Mouse (Mus musculus): Measurements from ENCODE around the gene Ptchd4. TPM values are rescaled to one million over a fixed set of nuclear protein-coding genes. Genes with fewer than 3 reads are reported as not detected.

The Ptchd4 gene
- polyA plus RNA-seq, 1 experiment from 2014 or later = 13.3 TPM

- H3K4me2 ChIP-seq (replicated peaks) = no peak overlapping the region
- no peak for ATAC-seq (ENCODE audit: low FRiP score)
- no peak overlapping the region for H3K27ac ChIP-seq
- H3K4me3 ChIP-seq (replicated peaks; ENCODE audit: low read length) = no peak overlapping the region
- H3K9me3 ChIP-seq (ENCODE audit: control insufficient read depth, low read length) = no peaks in the 10 kb centered on the region
- 65% methylated on average over 4 of the region's 4 CpGs for WGBS
- H3K4me1 ChIP-seq (replicated peaks; ENCODE audit: control insufficient read depth, insufficient read depth, low read length) = no peaks in the 10 kb centered on the region
- DNase-seq (ENCODE audit: low spot score) = peak; percentile 44
- no peak overlapping the region for H3K9ac ChIP-seq
- H3K36me3 ChIP-seq (replicated peaks; ENCODE audit: control insufficient read depth, insufficient read depth) = no peaks in the 10 kb centered on the region
- no peaks in the 10 kb centered on the region for H3K27me3 ChIP-seq (ENCODE audit: control insufficient read depth, insufficient read depth, low read length)
Measured at GRCm38 (mm10) chr17:42304262-42304661, 11.5 kb upstream of the Ptchd4 start.

- ATAC-seq (ENCODE audit: low FRiP score) (no peak), DNase-seq (ENCODE audit: low spot score) (no peak)
- WGBS = 100% methylated on average over 1 of the region's 1 CpGs
- Histone ChIP-seq H3K27me3 (ENCODE audit: control insufficient read depth, insufficient read depth, low read length) (no peaks in the 10 kb centered on the region), H3K4me2 (replicated peaks) (no peak overlapping the region), H3K9me3 (ENCODE audit: control insufficient read depth, low read length) (no peaks in the 10 kb centered on the region), H3K27ac (no peak overlapping the region), H3K4me3 (replicated peaks; ENCODE audit: low read length) (no peak overlapping the region), H3K4me1 (replicated peaks; ENCODE audit: control insufficient read depth, insufficient read depth, low read length) (no peaks in the 10 kb centered on the region), H3K9ac (no peak overlapping the region), H3K36me3 (replicated peaks; ENCODE audit: control insufficient read depth, insufficient read depth) (no peaks in the 10 kb centered on the region)
Measured at GRCm38 (mm10) chr17:42307001-42307400, 8.7 kb upstream of the Ptchd4 start.

- DNase-seq (ENCODE audit: low spot score) (no peak), ATAC-seq (ENCODE audit: low FRiP score) (no peak)
- H3K4me3 ChIP-seq (replicated peaks; ENCODE audit: low read length) = no peak overlapping the region
- H3K4me1 ChIP-seq (replicated peaks; ENCODE audit: control insufficient read depth, insufficient read depth, low read length) = no peaks in the 10 kb centered on the region
- H3K9ac ChIP-seq = no peak overlapping the region
- no peak overlapping the region for H3K4me2 ChIP-seq (replicated peaks)
- no peak overlapping the region for H3K27ac ChIP-seq
- H3K9me3 ChIP-seq (ENCODE audit: control insufficient read depth, low read length) = no peaks in the 10 kb centered on the region
- no peaks in the 10 kb centered on the region for H3K36me3 ChIP-seq (replicated peaks; ENCODE audit: control insufficient read depth, insufficient read depth)
- no peaks in the 10 kb centered on the region for H3K27me3 ChIP-seq (ENCODE audit: control insufficient read depth, insufficient read depth, low read length)
Measured at GRCm38 (mm10) chr17:42310136-42310535, 5.6 kb upstream of the Ptchd4 start.

GRCm38 (mm10) chr17:42316612-42316982 lies 850 bp downstream of the Ptchd4 start:
- H3K4me1 ChIP-seq (replicated peaks; ENCODE audit: control insufficient read depth, insufficient read depth, low read length) = 0 out of 2 replicates have a peak, but pooled peaks cover 6% of the 10 kb centered on the region
- H3K4me2 ChIP-seq (replicated peaks) = peak overlapping the region; percentile 64
- no peaks in the 10 kb centered on the region for H3K9me3 ChIP-seq (ENCODE audit: control insufficient read depth, low read length)
- H3K36me3 ChIP-seq (replicated peaks; ENCODE audit: control insufficient read depth, insufficient read depth) = no peaks in the 10 kb centered on the region
- peak overlapping the region; percentile 80 for H3K27ac ChIP-seq
- ATAC-seq (ENCODE audit: low FRiP score) (peak; percentile 83), DNase-seq (ENCODE audit: low spot score) (peak; percentile 39)
- H3K27me3 ChIP-seq (ENCODE audit: control insufficient read depth, insufficient read depth, low read length) = no peaks in the 10 kb centered on the region
- H3K4me3 ChIP-seq (replicated peaks; ENCODE audit: low read length) = peak overlapping the region; percentile 62
- H3K9ac ChIP-seq = peak overlapping the region; percentile 79
- WGBS = 0% methylated on average over 21 of the region's 22 CpGs

GRCm38 (mm10) chr17:42335787-42336186 lies 20.0 kb downstream of the Ptchd4 start:
- no peak overlapping the region for H3K4me2 ChIP-seq (replicated peaks)
- H3K9ac ChIP-seq = no peak overlapping the region
- H3K4me1 ChIP-seq (replicated peaks; ENCODE audit: control insufficient read depth, insufficient read depth, low read length) = no peaks in the 10 kb centered on the region
- H3K27me3 ChIP-seq (ENCODE audit: control insufficient read depth, insufficient read depth, low read length) = no peaks in the 10 kb centered on the region
- no peaks in the 10 kb centered on the region for H3K9me3 ChIP-seq (ENCODE audit: control insufficient read depth, low read length)
- DNase-seq (ENCODE audit: low spot score) = no peak
- no peak for ATAC-seq (ENCODE audit: low FRiP score)
- H3K27ac ChIP-seq = no peak overlapping the region
- no peaks in the 10 kb centered on the region for H3K36me3 ChIP-seq (replicated peaks; ENCODE audit: control insufficient read depth, insufficient read depth)
- no peak overlapping the region for H3K4me3 ChIP-seq (replicated peaks; ENCODE audit: low read length)

GRCm38 (mm10) chr17:42336571-42336970 lies 20.8 kb downstream of the Ptchd4 start:
- H3K9ac ChIP-seq = no peak overlapping the region
- H3K4me1 ChIP-seq (replicated peaks; ENCODE audit: control insufficient read depth, insufficient read depth, low read length) = no peaks in the 10 kb centered on the region
- 90% methylated on average over 6 of the region's 6 CpGs for WGBS
- H3K9me3 ChIP-seq (ENCODE audit: control insufficient read depth, low read length) = no peaks in the 10 kb centered on the region
- DNase-seq (ENCODE audit: low spot score) (no peak), ATAC-seq (ENCODE audit: low FRiP score) (no peak)
- no peaks in the 10 kb centered on the region for H3K27me3 ChIP-seq (ENCODE audit: control insufficient read depth, insufficient read depth, low read length)
- H3K27ac ChIP-seq = no peak overlapping the region
- H3K4me3 ChIP-seq (replicated peaks; ENCODE audit: low read length) = no peak overlapping the region
- no peak overlapping the region for H3K4me2 ChIP-seq (replicated peaks)
- no peaks in the 10 kb centered on the region for H3K36me3 ChIP-seq (replicated peaks; ENCODE audit: control insufficient read depth, insufficient read depth)

- no peaks in the 10 kb centered on the region for H3K36me3 ChIP-seq (replicated peaks; ENCODE audit: control insufficient read depth, insufficient read depth)
- ATAC-seq (ENCODE audit: low FRiP score) (no peak), DNase-seq (ENCODE audit: low spot score) (no peak)
- H3K9me3 ChIP-seq (ENCODE audit: control insufficient read depth, low read length) = no peaks in the 10 kb centered on the region
- H3K4me2 ChIP-seq (replicated peaks) = no peak overlapping the region
- H3K4me3 ChIP-seq (replicated peaks; ENCODE audit: low read length) = no peak overlapping the region
- no peak overlapping the region for H3K9ac ChIP-seq
- no peak overlapping the region for H3K27ac ChIP-seq
- no peaks in the 10 kb centered on the region for H3K27me3 ChIP-seq (ENCODE audit: control insufficient read depth, insufficient read depth, low read length)
- H3K4me1 ChIP-seq (replicated peaks; ENCODE audit: control insufficient read depth, insufficient read depth, low read length) = no peaks in the 10 kb centered on the region
Measured at GRCm38 (mm10) chr17:42346027-42346426, 30.3 kb downstream of the Ptchd4 start.

GRCm38 (mm10) chr17:42358481-42358880 lies 42.7 kb downstream of the Ptchd4 start:
- Histone ChIP-seq H3K9ac (no peak overlapping the region), H3K27me3 (ENCODE audit: control insufficient read depth, insufficient read depth, low read length) (no peaks in the 10 kb centered on the region), H3K4me3 (replicated peaks; ENCODE audit: low read length) (no peak overlapping the region), H3K4me2 (replicated peaks) (no peak overlapping the region), H3K4me1 (replicated peaks; ENCODE audit: control insufficient read depth, insufficient read depth, low read length) (no peaks in the 10 kb centered on the region), H3K27ac (no peak overlapping the region), H3K36me3 (replicated peaks; ENCODE audit: control insufficient read depth, insufficient read depth) (no peaks in the 10 kb centered on the region), H3K9me3 (ENCODE audit: control insufficient read depth, low read length) (no peaks in the 10 kb centered on the region)
- 77% methylated on average over 1 of the region's 1 CpGs for WGBS
- ATAC-seq (ENCODE audit: low FRiP score) = no peak
- no peak for DNase-seq (ENCODE audit: low spot score)

- ATAC-seq (ENCODE audit: low FRiP score) (no peak), DNase-seq (ENCODE audit: low spot score) (no peak)
- no peak overlapping the region for H3K27ac ChIP-seq
Measured at GRCm38 (mm10) chr17:42363085-42363710, 47.5 kb downstream of the Ptchd4 start.

GRCm38 (mm10) chr17:42364716-42365115 lies 49.0 kb downstream of the Ptchd4 start:
- Histone ChIP-seq H3K27ac (no peak overlapping the region), H3K27me3 (ENCODE audit: control insufficient read depth, insufficient read depth, low read length) (no peaks in the 10 kb centered on the region), H3K9ac (no peak overlapping the region), H3K4me2 (replicated peaks) (no peak overlapping the region), H3K4me1 (replicated peaks; ENCODE audit: control insufficient read depth, insufficient read depth, low read length) (no peaks in the 10 kb centered on the region), H3K4me3 (replicated peaks; ENCODE audit: low read length) (no peak overlapping the region), H3K9me3 (ENCODE audit: control insufficient read depth, low read length) (no peaks in the 10 kb centered on the region), H3K36me3 (replicated peaks; ENCODE audit: control insufficient read depth, insufficient read depth) (no peaks in the 10 kb centered on the region)
- 75% methylated on average over 1 of the region's 1 CpGs for WGBS
- DNase-seq (ENCODE audit: low spot score) (no peak), ATAC-seq (ENCODE audit: low FRiP score) (no peak)

More at GRCm38 (mm10) chr17:42363085-42363710, 47.5 kb downstream of the Ptchd4 start:
- 72% methylated on average over 6 of the region's 6 CpGs for WGBS
- Histone ChIP-seq H3K4me3 (replicated peaks; ENCODE audit: low read length) (no peak overlapping the region), H3K9ac (no peak overlapping the region), H3K4me1 (replicated peaks; ENCODE audit: control insufficient read depth, insufficient read depth, low read length) (no peaks in the 10 kb centered on the region), H3K36me3 (replicated peaks; ENCODE audit: control insufficient read depth, insufficient read depth) (no peaks in the 10 kb centered on the region), H3K4me2 (replicated peaks) (no peak overlapping the region), H3K9me3 (ENCODE audit: control insufficient read depth, low read length) (no peaks in the 10 kb centered on the region), H3K27me3 (ENCODE audit: control insufficient read depth, insufficient read depth, low read length) (no peaks in the 10 kb centered on the region)

Data from hindbrain, embryonic 14.5 days (tissue).